Mouse (Mus musculus) MEL (cell line): ENCODE measurements at regions not wholly inside any gene's neighbourhood (a gene's known extent, or its start where the extent isn't known, plus 50 kb on each side); places are given as distances from the start of the nearest gene placed in this dataset.

Experiments used
- DNase-seq: peaks from one replicate; pipeline ENCODE4 v3.0.0; 2011; ENCODE audit warnings: low read depth, low spot score
- H3K27ac ChIP-seq: 2 replicates; pipeline ENCODE4 v1.5.1; 2012; ENCODE audit warnings: low read depth, mild to moderate bottlenecking, control low read depth, low read length, moderate library complexity; ENCODE audit not compliant: control insufficient read depth
- H3K27me3 ChIP-seq, 2 experiments: fragments of 150-350 bp in 1 of 2; sonication (generic) in 1 of 2; 2 replicates each; pipeline ENCODE4 v1.6.1; 2012; ENCODE audit warnings: low read length in 2 of 2, mild to moderate bottlenecking in 2 of 2, improper control_type of control experiment in 1 of 2, moderate library complexity in 1 of 2; ENCODE audit not compliant: insufficient read depth in 2 of 2, control insufficient read depth in 1 of 2
- H3K36me3 ChIP-seq, 2 experiments: 2 replicates each; pipeline ENCODE4 v1.6.1; 2012 to 2014; ENCODE audit warnings: low read length in 2 of 2, improper control_type of control experiment in 1 of 2, inconsistent platforms in 1 of 2, mild to moderate bottlenecking in 1 of 2; ENCODE audit not compliant: insufficient read depth in 2 of 2, control insufficient read depth in 1 of 2
- H3K4me1 ChIP-seq, 2 experiments: fragments of 150-350 bp in 1 of 2; sonication (generic) in 1 of 2; 2 replicates each; pipeline ENCODE4 v1.6.1; 2012; ENCODE audit warnings: low read length in 2 of 2, improper control_type of control experiment in 1 of 2, mild to moderate bottlenecking in 1 of 2; ENCODE audit not compliant: insufficient read depth in 2 of 2, control insufficient read depth in 1 of 2
- H3K4me3 ChIP-seq, 2 experiments: fragments of 150-350 bp in 1 of 2; sonication (generic) in 1 of 2; 2 replicates each; pipeline ENCODE4 v1.5.1; 2012; ENCODE audit warnings: low read depth in 2 of 2, low read length in 2 of 2, mild to moderate bottlenecking in 2 of 2, moderate library complexity in 2 of 2, control low read depth in 1 of 2, improper control_type of control experiment in 1 of 2; ENCODE audit not compliant: control insufficient read depth in 1 of 2, insufficient read depth in 1 of 2
- H3K79me2 ChIP-seq: 2 replicates; pipeline ENCODE4 v1.6.1; 2012; ENCODE audit warnings: mild to moderate bottlenecking, low read length, moderate library complexity; ENCODE audit not compliant: control insufficient read depth, poor library complexity, insufficient read depth
- H3K9ac ChIP-seq: 2 replicates; pipeline ENCODE4 v1.6.1; 2012; ENCODE audit warnings: low read depth, mild to moderate bottlenecking, control low read depth, low read length, moderate library complexity; ENCODE audit not compliant: control insufficient read depth, poor library complexity, severe bottlenecking
- H3K9me3 ChIP-seq: fragments of 150-350 bp; sonication (generic); replicated peaks from 2 replicates; pipeline ENCODE4 v1.6.1; 2012; ENCODE audit warnings: mild to moderate bottlenecking, low read length, improper control_type of control experiment, moderate library complexity; ENCODE audit not compliant: insufficient read depth
- BHLHE40 ChIP-seq: IDR thresholded peaks from 2 replicates; pipeline ENCODE4 v1.6.1; 2012; ENCODE audit warnings: low read depth, mild to moderate bottlenecking, inconsistent platforms, low read length, improper control_type of control experiment, borderline replicate concordance
- CHD1 ChIP-seq: IDR thresholded peaks from 2 replicates; pipeline ENCODE4 v1.6.1; 2012; ENCODE audit warnings: low read depth, mild to moderate bottlenecking, inconsistent platforms, low read length, improper control_type of control experiment
- CHD2 ChIP-seq: IDR thresholded peaks from 2 replicates; pipeline ENCODE4 v1.6.1; 2011; ENCODE audit warnings: low read length, improper control_type of control experiment
- E2F4 ChIP-seq: IDR thresholded peaks from 2 replicates; pipeline ENCODE4 v1.6.1; 2011; ENCODE audit warnings: low read depth, low read length, improper control_type of control experiment, borderline replicate concordance
- ELF1 ChIP-seq: IDR thresholded peaks from 2 replicates; pipeline ENCODE4 v1.6.1; 2014; ENCODE audit warnings: low read depth, mild to moderate bottlenecking, inconsistent platforms, low read length, improper control_type of control experiment, moderate library complexity
- ETS1 ChIP-seq: IDR thresholded peaks from 2 replicates; pipeline ENCODE4 v1.6.1; 2012; ENCODE audit warnings: low read depth, mild to moderate bottlenecking, inconsistent platforms, low read length, improper control_type of control experiment, moderate library complexity
- GABPA ChIP-seq: IDR thresholded peaks from 2 replicates; pipeline ENCODE4 v1.6.1; 2012; ENCODE audit warnings: low read depth, mild to moderate bottlenecking, inconsistent platforms, low read length, improper control_type of control experiment, moderate library complexity
- GATA1 ChIP-seq: IDR thresholded peaks from 2 replicates; pipeline ENCODE4 v1.6.1; 2011; ENCODE audit warnings: low read depth, low read length, improper control_type of control experiment
- HCFC1 ChIP-seq: IDR thresholded peaks from 2 replicates; pipeline ENCODE4 v1.6.1; 2012; ENCODE audit warnings: low read depth, mild to moderate bottlenecking, inconsistent platforms, low read length, improper control_type of control experiment, moderate library complexity
- JUND ChIP-seq: IDR thresholded peaks from 2 replicates; pipeline ENCODE4 v1.6.1; 2011; ENCODE audit warnings: low read depth, mild to moderate bottlenecking, improper control_type of control experiment, low read length
- KAT2A ChIP-seq: conservative IDR thresholded peaks from 2 replicates; pipeline ENCODE4 v1.6.1; 2012; ENCODE audit warnings: low read depth, low read length, improper control_type of control experiment, inconsistent platforms
- MAFK ChIP-seq: IDR thresholded peaks from 2 replicates; pipeline ENCODE4 v1.6.1; 2011; ENCODE audit warnings: low read depth, mild to moderate bottlenecking, low read length, improper control_type of control experiment, borderline replicate concordance
- MAX ChIP-seq: IDR thresholded peaks from 2 replicates; pipeline ENCODE4 v1.6.1; 2011; ENCODE audit warnings: low read length, improper control_type of control experiment
- MAZ ChIP-seq: IDR thresholded peaks from 2 replicates; pipeline ENCODE4 v1.6.1; 2012; ENCODE audit warnings: low read depth, mild to moderate bottlenecking, inconsistent platforms, low read length, improper control_type of control experiment
- MEF2A ChIP-seq: IDR thresholded peaks from 2 replicates; pipeline ENCODE4 v1.6.1; 2014; ENCODE audit warnings: low read depth, mild to moderate bottlenecking, inconsistent platforms, low read length, improper control_type of control experiment; ENCODE audit not compliant: poor library complexity, insufficient replicate concordance, severe bottlenecking; ENCODE audit errors: extremely low read depth
- MXI1 ChIP-seq: IDR thresholded peaks from 2 replicates; pipeline ENCODE4 v1.6.1; 2011; ENCODE audit warnings: mild to moderate bottlenecking, low read depth, low read length, improper control_type of control experiment
- MYB ChIP-seq: IDR thresholded peaks from 2 replicates; pipeline ENCODE4 v1.6.1; 2011; ENCODE audit warnings: mild to moderate bottlenecking, low read depth, low read length, improper control_type of control experiment
- MYC ChIP-seq: IDR thresholded peaks from 2 replicates; pipeline ENCODE4 v1.6.1; 2011; ENCODE audit warnings: low read depth, mild to moderate bottlenecking, low read length, improper control_type of control experiment, moderate library complexity
- NELFE ChIP-seq: IDR thresholded peaks from 2 replicates; pipeline ENCODE4 v1.6.1; 2011; ENCODE audit warnings: low read depth, low read length, improper control_type of control experiment
- NRF1 ChIP-seq: IDR thresholded peaks from 2 replicates; pipeline ENCODE4 v1.6.1; 2014; ENCODE audit warnings: low read depth, mild to moderate bottlenecking, inconsistent platforms, low read length, improper control_type of control experiment, moderate library complexity; ENCODE audit not compliant: poor library complexity, insufficient read depth, severe bottlenecking
- POLR2A ChIP-seq, 2 experiments: IDR thresholded peaks; 2 replicates each; pipeline ENCODE4 v1.6.1; 2011 to 2012; ENCODE audit warnings: low read length in 2 of 2, mild to moderate bottlenecking in 2 of 2, control low read depth in 1 of 2, improper control_type of control experiment in 1 of 2, low read depth in 1 of 2, moderate library complexity in 1 of 2; ENCODE audit not compliant: control insufficient read depth in 1 of 2, insufficient read depth in 1 of 2, poor library complexity in 1 of 2
- POLR2AphosphoS5 ChIP-seq: IDR thresholded peaks from 2 replicates; pipeline ENCODE4 v1.6.1; 2012; ENCODE audit warnings: low read depth, borderline replicate concordance, mild to moderate bottlenecking, inconsistent platforms, low read length, moderate library complexity, mixed read lengths
- RAD21 ChIP-seq: IDR thresholded peaks from 2 replicates; pipeline ENCODE4 v1.6.1; 2011; ENCODE audit warnings: mild to moderate bottlenecking, low read depth, low read length, improper control_type of control experiment
- RCOR1 ChIP-seq: IDR thresholded peaks from 2 replicates; pipeline ENCODE4 v1.6.1; 2012; ENCODE audit warnings: low read depth, mild to moderate bottlenecking, inconsistent platforms, low read length, improper control_type of control experiment
- SIN3A ChIP-seq: IDR thresholded peaks from 2 replicates; pipeline ENCODE4 v1.6.1; 2012; ENCODE audit warnings: low read length, improper control_type of control experiment, inconsistent platforms
- SMC3 ChIP-seq: IDR thresholded peaks from 2 replicates; pipeline ENCODE4 v1.6.1; 2011; ENCODE audit warnings: low read depth, low read length, improper control_type of control experiment
- TAL1 ChIP-seq: IDR thresholded peaks from 2 replicates; pipeline ENCODE4 v1.6.1; 2012; ENCODE audit warnings: mild to moderate bottlenecking, inconsistent platforms, low read length, moderate library complexity, mixed read lengths
- TBP ChIP-seq: IDR thresholded peaks from 2 replicates; pipeline ENCODE4 v1.8.0; 2011; ENCODE audit warnings: low read depth, low read length, improper control_type of control experiment
- TCF12 ChIP-seq: IDR thresholded peaks from 2 replicates; pipeline ENCODE4 v1.6.1; 2014; ENCODE audit warnings: low read depth, mild to moderate bottlenecking, inconsistent platforms, low read length, improper control_type of control experiment, moderate library complexity
- UBTF ChIP-seq: IDR thresholded peaks from 2 replicates; pipeline ENCODE4 v1.6.1; 2012; ENCODE audit warnings: low read depth, mild to moderate bottlenecking, inconsistent platforms, low read length, improper control_type of control experiment, moderate library complexity, borderline replicate concordance; ENCODE audit not compliant: insufficient read depth
- USF1 ChIP-seq: IDR thresholded peaks from 2 replicates; pipeline ENCODE4 v1.6.1; 2014; ENCODE audit warnings: low read depth, mild to moderate bottlenecking, inconsistent platforms, low read length, improper control_type of control experiment, moderate library complexity
- USF2 ChIP-seq, 2 experiments: IDR thresholded peaks; 2 replicates each; pipeline ENCODE4 v1.6.1; 2011 to 2012; ENCODE audit warnings: improper control_type of control experiment in 2 of 2, low read length in 2 of 2, borderline replicate concordance in 1 of 2, inconsistent platforms in 1 of 2, low read depth in 1 of 2, mild to moderate bottlenecking in 1 of 2; ENCODE audit not compliant: insufficient read depth in 1 of 2
- ZC3H11A ChIP-seq: IDR thresholded peaks from 2 replicates; pipeline ENCODE4 v1.6.1; 2012; ENCODE audit warnings: low read depth, mild to moderate bottlenecking, inconsistent platforms, low read length, improper control_type of control experiment
- ZKSCAN1 ChIP-seq: IDR thresholded peaks from 2 replicates; pipeline ENCODE4 v1.6.1; 2012; ENCODE audit warnings: low read depth, mild to moderate bottlenecking, inconsistent platforms, low read length, improper control_type of control experiment, moderate library complexity
- ZMIZ1 ChIP-seq: IDR thresholded peaks from 2 replicates; pipeline ENCODE4 v1.6.1; 2012; ENCODE audit warnings: low read depth, mild to moderate bottlenecking, inconsistent platforms, low read length, improper control_type of control experiment, moderate library complexity
- ZNF384 ChIP-seq: IDR thresholded peaks from 2 replicates; pipeline ENCODE4 v1.6.1; 2012; ENCODE audit warnings: low read depth, mild to moderate bottlenecking, inconsistent platforms, low read length, improper control_type of control experiment

GRCm38 (mm10) chr12:54313211-54313845 lies 109.7 kb upstream of the Egln3 start:
- Histone ChIP-seq H3K4me3 (peak overlapping the region; percentile 64 to 88), H3K27me3 (no peaks in the 10 kb centered on the region), H3K4me1 (peaks cover 8 to 16% of the 10 kb centered on the region in 2 experiments), H3K36me3 (peaks cover 0 to 2% of the 10 kb centered on the region in 2 experiments; a peak in 2 of 4 replicates), H3K27ac (peak overlapping the region; percentile 23; the same call in 1 of the 2 replicates), H3K9me3 (no peaks in the 10 kb centered on the region), H3K9ac (peak overlapping the region; percentile 44), H3K79me2 (no peaks in the 10 kb centered on the region)
- peak; percentile 86 for DNase-seq
- TF ChIP-seq ZKSCAN1: no peak
- TF ChIP-seq MAZ: peak; percentile 74
- no peak; the same call in 1 of the 2 replicates for TF ChIP-seq GABPA
- TF ChIP-seq MAFK: 0 out of 2 replicates have a peak, but pooled peaks have one; percentile 6
- no peak for TF ChIP-seq ZC3H11A
- TF ChIP-seq MEF2A: no peak
- TF ChIP-seq ELF1: no peak
- no peak for TF ChIP-seq MYB
- TF ChIP-seq TAL1: no peak
- TF ChIP-seq ZNF384: no peak
- no peak for TF ChIP-seq MAX
- TF ChIP-seq NRF1: no peak
- TF ChIP-seq RCOR1: no peak
- TF ChIP-seq POLR2A (IDR thresholded peaks at IDR 0.05; ENCODE audit: control insufficient read depth in 1 of 2, insufficient read depth in 1 of 2, low read depth in 1 of 2, low read length in 2 of 2, poor library complexity in 1 of 2): no peak
- TF ChIP-seq USF1: no peak
- no peak for TF ChIP-seq BHLHE40
- no peak; the same call in 1 of the 2 replicates for TF ChIP-seq MXI1
- 0 out of 2 replicates have a peak, but pooled peaks have one; percentile 33 for TF ChIP-seq TBP
- TF ChIP-seq MYC: no peak
- no peak for TF ChIP-seq USF2 (IDR thresholded peaks at IDR 0.05; ENCODE audit: borderline replicate concordance in 1 of 2, insufficient read depth in 1 of 2, low read depth in 1 of 2, low read length in 2 of 2)
- TF ChIP-seq KAT2A: no peak
- no peak for TF ChIP-seq CHD1
- no peak for TF ChIP-seq POLR2AphosphoS5
- TF ChIP-seq SIN3A: peak; percentile 46
- no peak for TF ChIP-seq SMC3
- no peak for TF ChIP-seq RAD21
- TF ChIP-seq CHD2: no peak
- no peak for TF ChIP-seq JUND
- 0 out of 2 replicates have a peak, but pooled peaks have one; percentile 10 for TF ChIP-seq TCF12
- peak; percentile 67; the same call in 1 of the 2 replicates for TF ChIP-seq ETS1
- peak; percentile 57; the same call in 1 of the 2 replicates for TF ChIP-seq GATA1
- no peak for TF ChIP-seq HCFC1
- peak; percentile 17 for TF ChIP-seq NELFE
- TF ChIP-seq E2F4: no peak
- no peak for TF ChIP-seq ZMIZ1
- TF ChIP-seq UBTF: no peak
